Mouse (Mus musculus) liver, embryonic 15.5 days (tissue): ENCODE data around the gene Trim66. TPM values are rescaled to one million over a fixed set of nuclear protein-coding genes. Genes with fewer than 3 reads are reported as not detected.

Experiments used
- ATAC-seq: fragments of 200-750 bp; cut with Nextera tagmentation; 2 replicates; pipeline ENCODE4 v1.8.0; 2017; ENCODE audit warnings: moderate number of reproducible peaks, mild to moderate bottlenecking, moderate library complexity; ENCODE audit not compliant: insufficient read depth
- H3K27ac ChIP-seq: fragments of 300-500 bp; sonication (generic); replicated peaks from 2 replicates; pipeline ENCODE4 v1.5.1; 2015; ENCODE audit warnings: mild to moderate bottlenecking, inconsistent platforms
- H3K27me3 ChIP-seq: fragments of 300-500 bp; sonication (generic); 2 replicates; pipeline ENCODE4 v1.6.1; 2015; ENCODE audit warnings: mild to moderate bottlenecking, inconsistent platforms
- H3K36me3 ChIP-seq: fragments of 300-500 bp; sonication (generic); replicated peaks from 2 replicates; pipeline ENCODE4 v1.6.1; 2015; ENCODE audit warnings: moderate library complexity, mild to moderate bottlenecking, inconsistent platforms
- H3K4me1 ChIP-seq: fragments of 300-500 bp; sonication (generic); replicated peaks from 2 replicates; pipeline ENCODE4 v1.6.1; 2015; ENCODE audit warnings: inconsistent platforms
- H3K4me2 ChIP-seq: fragments of 300-500 bp; sonication (generic); 2 replicates; pipeline ENCODE4 v1.6.1; 2015; ENCODE audit warnings: moderate library complexity, mild to moderate bottlenecking, inconsistent platforms
- H3K4me3 ChIP-seq: fragments of 300-500 bp; sonication (generic); replicated peaks from 2 replicates; pipeline ENCODE4 v1.5.1; 2015; ENCODE audit warnings: mild to moderate bottlenecking, inconsistent platforms
- H3K9ac ChIP-seq: fragments of 300-500 bp; sonication (generic); 2 replicates; pipeline ENCODE4 v1.6.1; 2015; ENCODE audit warnings: moderate library complexity, mild to moderate bottlenecking, inconsistent platforms
- H3K9me3 ChIP-seq: fragments of 300-500 bp; sonication (generic); replicated peaks from 2 replicates; pipeline ENCODE4 v1.6.1; 2016; ENCODE audit warnings: inconsistent platforms
- WGBS: fragments of 180-500 bp; shearing (Covaris S2); methylation state at CpG from one replicate; pipeline ENCODE4 v1.1.7; 2015; ENCODE audit warnings: mixed read lengths; ENCODE audit not compliant: insufficient replicate concordance; 5-methylcytosine and 5-hydroxymethylcytosine counted together
- polyA plus RNA-seq: library from polyadenylated mRNA; unstranded; fragments of >200 nt; fragmentation: Nextera tagmentation; extraction: Ambion mirVana; gene quantifications from 2 replicates; pipeline ENCODE4 v1.2.1, GENCODE M21; 2015

The Trim66 gene
- polyA plus RNA-seq, 1 experiment from 2014 or later, result not detected

DNA sequence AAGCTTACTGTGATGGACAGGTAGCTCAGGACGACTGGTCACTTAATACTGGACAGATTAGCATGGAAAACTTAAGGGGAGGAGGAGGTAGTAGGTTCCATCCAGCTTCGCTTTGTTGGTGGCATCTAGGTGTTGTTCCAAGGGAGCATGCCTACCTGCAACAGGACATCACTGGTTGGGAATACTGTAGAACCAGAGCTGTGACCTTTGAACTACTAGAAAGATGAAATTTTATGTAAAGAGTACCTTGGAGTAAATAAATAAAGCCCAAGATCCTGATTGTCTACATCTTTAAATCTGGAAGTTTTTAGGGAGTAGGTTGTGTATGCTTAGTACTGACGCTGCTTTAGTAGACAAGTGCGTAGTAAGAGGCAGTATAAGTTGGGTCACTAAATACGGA lies 14.2 kb upstream of the Trim66 start:
- H3K9me3 ChIP-seq, result no peaks in the 10 kb centered on the region
- H3K27me3 ChIP-seq, result no peaks in the 10 kb centered on the region
- H3K9ac ChIP-seq, result no peak overlapping the region
- H3K27ac ChIP-seq, result no peak overlapping the region; the same call in 1 of the 2 replicates
- peaks cover 70% of the 10 kb centered on the region for H3K4me1 ChIP-seq
- H3K4me2 ChIP-seq, result peak overlapping the region; percentile 80
- WGBS, result 57% methylated on average over 5 of the region's 5 CpGs
- peaks cover 70% of the 10 kb centered on the region for H3K36me3 ChIP-seq
- no peak for ATAC-seq
- H3K4me3 ChIP-seq, result 0 out of 2 replicates have a peak overlapping the region, but pooled peaks have one; percentile 98

DNA sequence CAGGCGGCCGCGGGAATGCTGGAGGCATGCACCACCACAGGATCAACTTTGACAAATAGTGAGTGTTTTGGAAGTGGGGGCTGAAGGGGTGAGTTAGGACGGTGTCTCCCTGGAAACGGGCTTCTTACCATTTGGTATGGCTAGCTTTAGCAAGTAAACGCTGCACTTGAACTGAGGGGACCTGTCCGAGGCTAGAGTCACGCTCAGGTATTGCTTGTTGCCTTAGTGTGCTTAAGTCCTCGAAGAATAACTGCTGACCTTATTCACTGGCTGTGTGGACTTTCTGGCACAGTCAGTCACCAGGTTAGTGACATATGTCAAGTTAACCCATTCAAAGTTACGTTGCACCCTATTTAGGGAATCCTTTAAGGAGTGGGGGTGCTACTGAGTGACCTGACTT lies 12.0 kb upstream of the Trim66 start:
- WGBS, result under 1% methylated on average over 10 of the region's 10 CpGs
- H3K4me2 ChIP-seq, result peak overlapping the region; percentile 80
- H3K9me3 ChIP-seq, result no peaks in the 10 kb centered on the region
- H3K27me3 ChIP-seq, result no peaks in the 10 kb centered on the region
- H3K4me3 ChIP-seq, result peak overlapping the region; percentile 98
- peaks cover 49% of the 10 kb centered on the region for H3K36me3 ChIP-seq
- ATAC-seq, result no peak
- peak overlapping the region; percentile 98 for H3K27ac ChIP-seq
- H3K4me1 ChIP-seq, result peaks cover 55% of the 10 kb centered on the region
- peak overlapping the region; percentile 97 for H3K9ac ChIP-seq

DNA sequence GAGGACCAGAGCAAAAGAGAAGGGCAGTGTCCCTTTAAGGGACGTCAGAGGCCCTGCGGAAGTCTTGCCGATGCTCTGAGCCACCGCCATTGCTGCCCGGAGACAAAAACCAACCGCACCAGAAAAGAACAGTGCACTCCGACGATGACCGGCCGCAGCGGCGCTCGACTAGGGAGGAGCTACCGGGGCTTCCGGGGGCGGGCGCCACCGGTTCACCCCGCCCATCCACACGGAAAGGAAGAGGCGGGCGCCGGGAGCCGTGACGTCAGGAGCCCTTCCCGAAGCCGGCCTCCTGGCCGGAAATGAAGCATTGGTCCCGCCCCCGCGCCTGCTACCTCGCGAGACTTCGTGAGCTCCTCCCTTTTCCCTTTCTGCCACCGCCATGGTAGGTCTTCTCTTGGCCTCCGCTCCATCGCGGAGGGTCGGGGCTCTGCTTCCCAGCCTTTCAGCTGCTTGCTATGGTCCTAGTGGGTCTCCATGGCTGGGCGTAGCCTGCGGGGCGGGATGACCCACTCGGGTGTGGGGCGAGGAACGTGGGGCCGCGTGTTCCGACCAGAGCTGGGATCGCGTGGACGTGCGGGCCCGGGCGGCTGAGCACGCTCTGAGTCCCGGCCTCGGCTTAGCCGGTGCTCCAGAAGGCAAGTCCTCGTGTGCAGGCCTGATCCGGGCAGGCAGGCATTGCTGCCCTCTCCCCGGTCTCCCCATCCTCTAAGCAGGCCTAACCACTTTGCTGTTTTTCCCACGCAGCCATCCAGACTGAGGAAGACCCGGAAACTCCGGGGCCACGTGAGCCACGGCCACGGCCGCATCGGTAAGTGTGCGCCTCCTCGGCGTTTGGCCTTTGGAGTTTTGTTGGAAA lies 11.1 kb upstream of the Trim66 start, which contains the start of gene Rpl27a:
Rpl27a (plus strand) TSS at position 310 of the 859 bp plus-strand sequence.
- Histone ChIP-seq H3K4me1 (peaks cover 54% of the 10 kb centered on the region), H3K27ac (peak within 1 kb of the TSS; percentile 98), H3K4me3 (peak within 1 kb of the TSS; percentile 98), H3K9me3 (no peaks in the 10 kb centered on the region), H3K4me2 (peak within 1 kb of the TSS; percentile 80), H3K9ac (peak within 1 kb of the TSS; percentile 97), H3K27me3 (no peaks in the 10 kb centered on the region), H3K36me3 (peaks cover 40% of the 10 kb centered on the region)
- peak; percentile 91 for ATAC-seq
- under 1% methylated on average over 72 of the region's 72 CpGs for WGBS

DNA sequence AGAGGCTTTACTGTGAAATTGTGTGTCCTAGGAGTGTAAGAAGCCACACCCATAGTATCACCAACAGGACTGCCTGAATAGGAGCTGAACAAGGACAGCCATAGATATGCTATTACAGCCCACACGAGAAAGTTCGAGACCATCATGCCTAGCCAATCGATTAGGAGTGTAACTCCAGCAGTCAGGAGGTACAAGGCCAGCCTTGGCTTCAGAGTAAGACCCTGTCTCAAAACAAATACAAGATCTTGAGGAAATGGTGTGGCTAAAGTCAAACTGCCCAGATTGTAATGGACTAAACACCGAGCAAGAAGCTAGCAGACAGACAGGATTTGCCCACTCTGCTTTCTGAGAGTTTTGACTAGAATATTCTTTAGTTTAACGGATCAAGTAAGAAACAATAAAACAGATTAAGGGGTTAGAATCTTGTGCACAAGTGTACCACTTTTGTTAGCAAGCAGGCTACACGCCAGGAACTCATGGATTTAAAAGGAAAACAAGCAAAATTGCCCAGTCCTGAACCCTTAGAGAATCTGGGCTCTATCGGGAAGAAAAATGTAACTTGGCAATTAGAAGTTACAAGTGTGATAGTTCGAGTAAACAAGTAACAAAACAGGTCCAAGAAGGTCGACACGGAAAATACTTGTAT lies 10.2 kb upstream of the Trim66 start:
- peak; percentile 30 for ATAC-seq
- H3K9me3 ChIP-seq, result no peaks in the 10 kb centered on the region
- peak overlapping the region; percentile 97 for H3K9ac ChIP-seq
- H3K4me3 ChIP-seq, result peak overlapping the region; percentile 98
- WGBS, result 7% methylated on average over 10 of the region's 10 CpGs
- peaks cover 31% of the 10 kb centered on the region for H3K36me3 ChIP-seq
- H3K4me2 ChIP-seq, result peak overlapping the region; percentile 80
- peaks cover 50% of the 10 kb centered on the region for H3K4me1 ChIP-seq
- peak overlapping the region; percentile 98 for H3K27ac ChIP-seq
- no peaks in the 10 kb centered on the region for H3K27me3 ChIP-seq

DNA sequence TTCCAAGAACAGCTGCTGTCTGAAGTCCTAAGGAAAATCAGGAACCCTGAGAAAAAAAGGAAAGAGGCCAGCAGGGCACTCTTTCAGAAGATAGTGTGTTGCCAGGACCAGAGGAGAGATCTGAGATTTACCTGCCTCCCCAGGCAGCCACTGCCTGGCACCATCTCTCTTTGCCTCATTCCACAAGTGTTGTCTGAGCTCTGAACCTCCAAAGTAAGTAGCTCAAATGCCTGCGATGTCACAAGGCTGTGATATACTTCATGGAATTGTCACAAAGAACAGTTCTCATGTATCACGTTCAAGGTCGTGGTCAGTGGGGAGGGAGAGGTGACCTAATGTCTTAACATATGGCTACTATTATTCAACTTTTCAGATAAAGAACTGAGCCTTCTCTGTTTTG lies 8.6 kb upstream of the Trim66 start:
- Histone ChIP-seq H3K4me1 (peaks cover 50% of the 10 kb centered on the region), H3K27me3 (no peaks in the 10 kb centered on the region), H3K4me3 (no peak overlapping the region), H3K4me2 (no peak overlapping the region), H3K27ac (no peak overlapping the region), H3K9me3 (no peaks in the 10 kb centered on the region), H3K36me3 (peaks cover 14% of the 10 kb centered on the region), H3K9ac (no peak overlapping the region)
- no peak for ATAC-seq
- 60% methylated on average over 3 of the region's 3 CpGs for WGBS

DNA sequence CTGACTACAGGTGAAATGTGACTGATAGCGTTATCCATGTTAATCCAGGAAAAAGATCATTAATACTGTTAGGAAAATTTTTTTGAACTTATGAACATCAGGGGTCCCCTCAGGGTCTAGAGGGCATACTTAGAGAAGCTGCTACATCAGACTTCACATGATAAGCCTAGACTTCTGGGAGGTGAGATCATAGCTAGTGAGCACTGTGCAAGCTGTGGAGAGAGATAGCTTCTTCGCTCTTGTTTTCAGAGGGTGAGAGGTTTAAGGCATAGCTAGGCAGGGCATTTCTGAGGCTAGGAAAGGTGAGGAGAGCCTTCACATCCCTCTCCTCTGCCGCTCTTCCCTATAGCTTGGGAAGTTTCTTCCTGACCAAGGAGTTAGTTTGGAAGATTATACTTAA lies 3.9 kb upstream of the Trim66 start:
- peak; percentile 78 for ATAC-seq
- no peak overlapping the region for H3K9ac ChIP-seq
- H3K27me3 ChIP-seq, result peaks cover 5% of the 10 kb centered on the region; the same call in 1 of the 2 replicates
- H3K9me3 ChIP-seq, result no peaks in the 10 kb centered on the region
- no peak overlapping the region; the same call in 1 of the 2 replicates for H3K27ac ChIP-seq
- peaks cover 25% of the 10 kb centered on the region for H3K4me1 ChIP-seq
- WGBS, result 56% methylated on average over 3 of the region's 3 CpGs
- no peaks in the 10 kb centered on the region for H3K36me3 ChIP-seq
- H3K4me3 ChIP-seq, result no peak overlapping the region
- no peak overlapping the region for H3K4me2 ChIP-seq

DNA sequence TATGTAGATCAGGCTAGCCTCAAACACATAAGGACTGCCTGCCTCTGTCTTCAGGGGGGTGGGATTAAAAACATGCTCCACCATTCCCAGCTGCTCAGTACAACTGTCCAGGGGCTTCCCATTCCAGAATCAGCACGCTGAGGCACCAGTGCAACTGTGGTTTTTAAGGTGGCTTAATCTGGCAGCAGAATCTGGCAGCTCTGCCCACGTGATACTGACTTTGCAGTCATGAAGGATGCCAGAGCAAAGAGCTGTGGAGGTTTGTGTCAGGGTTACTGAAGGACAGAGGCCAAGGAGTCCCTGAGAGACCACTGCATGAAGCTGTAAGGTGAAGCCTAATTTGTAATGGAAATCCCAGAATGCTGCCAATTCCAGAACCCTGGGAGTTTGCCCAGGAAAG lies 2.9 kb upstream of the Trim66 start:
- no peak overlapping the region for H3K27ac ChIP-seq
- WGBS, result 16% methylated on average over 2 of the region's 2 CpGs
- no peaks in the 10 kb centered on the region for H3K36me3 ChIP-seq
- H3K9ac ChIP-seq, result no peak overlapping the region
- no peak overlapping the region for H3K4me2 ChIP-seq
- no peak overlapping the region for H3K4me3 ChIP-seq
- H3K4me1 ChIP-seq, result peaks cover 25% of the 10 kb centered on the region
- H3K9me3 ChIP-seq, result no peaks in the 10 kb centered on the region
- ATAC-seq, result peak; percentile 38
- peaks cover 5% of the 10 kb centered on the region; the same call in 1 of the 2 replicates for H3K27me3 ChIP-seq

DNA sequence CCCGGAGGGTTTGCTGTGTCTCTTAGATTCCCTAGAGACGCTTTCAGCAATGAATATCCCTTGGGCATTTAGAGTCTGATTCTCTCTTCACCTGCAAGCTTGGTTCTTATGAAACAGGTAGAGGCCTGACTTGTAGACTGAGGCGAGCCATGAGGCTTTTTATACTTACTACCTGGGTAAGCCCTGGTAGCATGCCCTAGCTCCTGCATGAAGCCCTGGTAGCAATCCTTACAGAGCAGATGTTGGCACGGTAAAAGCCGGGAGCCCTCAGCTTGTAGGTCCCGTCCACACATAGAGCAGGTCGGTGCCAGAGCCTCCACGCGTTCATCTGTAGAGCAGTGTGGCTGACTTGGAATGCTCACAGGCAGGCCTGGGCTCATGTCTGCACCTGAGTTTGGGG lies 362 bp downstream of the Trim66 start:
- H3K36me3 ChIP-seq, result no peaks in the 10 kb centered on the region
- peaks cover 5% of the 10 kb centered on the region; the same call in 1 of the 2 replicates for H3K27me3 ChIP-seq
- no peaks in the 10 kb centered on the region for H3K9me3 ChIP-seq
- no peak overlapping the region for H3K4me2 ChIP-seq
- WGBS, result 67% methylated on average over 9 of the region's 9 CpGs
- no peak for ATAC-seq
- H3K9ac ChIP-seq, result no peak overlapping the region
- H3K4me1 ChIP-seq, result peaks cover 21% of the 10 kb centered on the region
- no peak overlapping the region for H3K27ac ChIP-seq
- no peak overlapping the region for H3K4me3 ChIP-seq

DNA sequence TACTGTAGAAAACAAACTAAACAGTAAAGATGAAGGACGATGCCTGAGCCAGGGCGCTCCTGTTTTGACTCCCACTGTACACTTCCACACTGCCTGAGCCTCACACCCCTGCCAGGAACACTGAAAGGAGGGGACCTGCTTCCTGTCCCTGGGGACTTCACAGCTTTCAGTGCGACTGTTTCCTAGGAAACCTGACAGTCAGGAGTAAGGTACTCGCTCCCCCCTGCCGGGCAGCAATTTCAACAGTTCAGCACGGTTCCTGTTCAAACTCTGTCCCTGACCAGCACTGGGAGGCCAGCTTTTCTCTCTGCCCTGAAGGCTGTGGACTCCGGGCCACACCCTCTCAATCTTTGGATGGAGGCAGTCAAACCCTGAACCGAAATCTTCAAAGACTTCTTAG lies 815 bp downstream of the Trim66 start:
- H3K27me3 ChIP-seq, result peaks cover 5% of the 10 kb centered on the region; the same call in 1 of the 2 replicates
- H3K4me1 ChIP-seq, result peaks cover 18% of the 10 kb centered on the region
- no peak overlapping the region for H3K4me2 ChIP-seq
- ATAC-seq, result no peak
- WGBS, result 26% methylated on average over 8 of the region's 8 CpGs
- H3K27ac ChIP-seq, result no peak overlapping the region
- H3K4me3 ChIP-seq, result no peak overlapping the region
- no peak overlapping the region for H3K9ac ChIP-seq
- H3K36me3 ChIP-seq, result no peaks in the 10 kb centered on the region
- no peaks in the 10 kb centered on the region for H3K9me3 ChIP-seq

DNA sequence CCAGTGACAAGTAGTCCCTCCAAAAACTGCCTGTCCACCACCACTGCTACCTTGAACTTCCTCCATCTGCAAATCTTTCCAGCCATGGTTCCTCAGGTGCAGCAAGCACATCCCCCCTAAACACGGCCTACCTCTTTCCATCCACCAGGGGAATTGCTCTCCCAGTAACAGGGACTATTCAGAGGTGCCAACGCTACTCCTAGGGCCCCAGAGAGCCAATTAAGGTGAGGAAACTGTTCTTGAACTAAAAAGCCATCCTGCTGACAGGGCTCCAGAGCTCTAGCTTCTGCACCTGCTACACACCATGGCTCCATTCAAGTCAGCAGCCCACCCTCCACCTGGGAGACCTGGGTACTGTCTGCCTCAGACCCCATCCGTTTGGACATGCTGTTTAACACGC lies 10.4 kb downstream of the Trim66 start:
- WGBS, result 54% methylated on average over 4 of the region's 4 CpGs
- no peaks in the 10 kb centered on the region for H3K4me1 ChIP-seq
- no peaks in the 10 kb centered on the region for H3K36me3 ChIP-seq
- H3K27ac ChIP-seq, result no peak overlapping the region
- H3K9me3 ChIP-seq, result no peaks in the 10 kb centered on the region
- no peak overlapping the region for H3K4me2 ChIP-seq
- no peak overlapping the region for H3K9ac ChIP-seq
- ATAC-seq, result no peak
- H3K27me3 ChIP-seq, result peaks cover 20% of the 10 kb centered on the region
- no peak overlapping the region for H3K4me3 ChIP-seq
